Mouse (Mus musculus): ENCODE data around the gene Pcdh9. TPM values are rescaled to one million over a fixed set of nuclear protein-coding genes. Genes with fewer than 3 reads are reported as not detected.

The Pcdh9 gene
- total RNA-seq, 2 experiments from 2014 or later, result 2.7 to 3.3 TPM

DNA sequence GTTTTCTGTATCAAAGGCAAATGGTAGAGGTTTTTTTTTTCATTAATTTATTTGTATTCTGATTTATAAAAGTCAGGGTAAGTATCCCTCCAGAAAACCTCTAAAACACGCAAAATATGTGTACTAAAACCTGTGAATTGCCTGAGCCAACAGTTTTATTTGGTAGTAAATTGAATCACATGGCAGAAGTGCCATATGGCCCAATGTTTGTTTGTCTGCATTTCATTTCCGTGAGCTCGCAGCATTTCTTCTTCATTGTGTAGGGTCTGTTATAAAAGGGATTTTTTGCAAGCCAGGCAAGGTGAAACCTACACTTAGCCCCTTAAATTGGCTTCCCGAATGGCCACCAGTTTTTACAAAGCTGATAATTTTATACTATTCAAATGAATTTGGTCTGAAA lies 104.2 kb downstream of the Pcdh9 start:
- DNase-seq, result no peak

DNA sequence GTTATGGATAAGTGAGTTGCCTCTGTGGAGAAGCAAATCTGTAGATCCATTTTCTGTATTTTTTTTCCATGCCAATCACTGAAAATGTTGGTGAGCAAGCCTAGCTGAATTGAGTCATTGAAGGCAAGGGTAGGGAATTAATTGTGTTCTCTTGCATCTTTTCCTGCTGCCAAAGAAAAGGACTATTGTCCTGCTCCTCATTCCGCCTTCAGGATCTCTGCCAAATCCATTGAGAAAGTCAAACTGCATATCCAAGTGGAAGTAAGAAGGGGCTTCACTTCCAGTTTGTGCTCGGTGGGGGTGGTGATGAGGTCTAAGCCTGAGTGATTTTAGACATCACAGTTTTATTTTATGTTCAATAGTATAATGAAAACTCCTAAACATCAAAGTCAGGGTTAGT lies 105.4 kb downstream of the Pcdh9 start:
- no peak for DNase-seq

DNA sequence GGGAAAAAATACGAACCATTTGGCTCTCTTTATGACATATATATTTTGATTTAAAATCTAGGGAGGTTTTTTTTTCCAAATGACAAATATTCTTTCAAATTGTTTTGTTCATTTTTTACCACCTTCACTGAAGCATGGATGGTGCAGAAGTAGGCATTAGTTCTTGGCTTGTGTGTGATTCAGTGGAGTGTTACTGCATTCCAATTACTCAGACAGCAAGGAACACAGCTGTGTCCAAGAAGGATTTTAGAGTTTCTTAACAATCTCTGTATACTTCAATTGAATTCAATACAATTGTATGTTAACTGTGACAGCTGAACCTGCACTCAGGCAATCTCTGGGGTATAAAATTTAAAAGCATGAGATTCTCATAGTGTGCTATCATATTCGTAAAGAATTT lies 127.6 kb downstream of the Pcdh9 start:
- no peak for DNase-seq

DNA sequence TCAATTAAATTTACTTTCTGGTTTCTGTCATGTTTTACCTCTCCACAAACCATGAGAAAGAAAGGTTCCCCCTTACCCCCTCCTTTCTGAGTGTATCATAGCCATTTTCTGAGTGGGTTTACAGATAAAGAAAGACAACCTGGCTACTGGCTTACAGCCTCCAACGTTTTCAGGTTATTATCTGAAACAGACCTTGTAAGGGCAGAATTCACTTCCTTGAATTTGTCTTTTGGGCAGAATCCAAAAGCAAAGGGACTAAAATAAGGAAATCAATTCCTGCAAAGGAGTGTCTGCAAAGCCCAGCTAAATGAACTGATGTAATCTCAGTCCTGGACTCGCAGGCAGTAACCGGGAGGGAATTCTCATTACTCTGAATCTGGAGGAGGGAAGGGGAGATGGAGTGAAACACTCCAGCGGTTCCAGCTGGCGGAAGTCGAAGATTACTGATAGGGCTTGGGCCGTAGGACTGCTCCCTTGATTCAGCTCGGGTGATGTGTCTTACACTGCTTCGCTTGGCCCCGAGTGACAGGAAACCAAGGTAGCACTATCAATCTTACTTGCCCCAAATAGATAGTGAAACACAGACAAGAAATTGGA lies 156.3 kb downstream of the Pcdh9 start:
- DNase-seq, result peak; percentile 45

DNA sequence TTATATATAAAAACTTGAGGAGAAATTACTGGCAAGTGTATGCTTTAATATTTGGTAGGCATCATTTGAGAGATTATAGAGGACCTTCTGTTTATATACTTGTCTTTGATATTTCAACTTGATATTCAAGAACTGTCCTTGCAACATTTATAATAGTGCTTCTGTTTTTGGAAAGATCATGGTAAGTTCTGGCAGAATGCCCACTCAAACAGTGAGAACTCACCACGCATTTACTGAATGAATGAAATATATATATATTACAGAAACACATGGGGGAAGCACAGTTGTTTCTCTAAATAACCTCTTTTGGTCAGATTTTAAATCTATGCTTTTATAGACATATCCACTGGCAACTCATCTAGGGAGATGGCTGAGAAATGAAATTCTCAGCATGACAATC lies 164.7 kb downstream of the Pcdh9 start:
- DNase-seq, result no peak

DNA sequence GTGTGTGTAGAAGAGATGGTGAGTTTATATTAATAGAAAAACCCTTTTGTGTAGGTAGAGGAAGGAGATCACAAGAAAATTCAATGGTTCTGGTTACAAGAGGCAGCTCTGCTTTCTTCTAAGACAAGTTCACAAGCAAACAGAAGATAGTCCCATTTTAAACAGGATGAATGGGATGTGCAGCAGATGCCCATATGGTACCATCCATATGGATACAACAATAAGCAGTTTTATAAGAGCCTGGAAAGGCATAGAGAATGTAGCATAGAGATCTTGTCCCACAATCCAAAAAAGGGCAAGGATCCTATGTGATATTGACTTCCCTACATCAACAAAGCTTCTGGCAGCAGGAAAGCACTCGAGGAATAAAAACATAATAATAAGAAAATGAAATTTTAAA lies 171.3 kb downstream of the Pcdh9 start:
- DNase-seq, result no peak

DNA sequence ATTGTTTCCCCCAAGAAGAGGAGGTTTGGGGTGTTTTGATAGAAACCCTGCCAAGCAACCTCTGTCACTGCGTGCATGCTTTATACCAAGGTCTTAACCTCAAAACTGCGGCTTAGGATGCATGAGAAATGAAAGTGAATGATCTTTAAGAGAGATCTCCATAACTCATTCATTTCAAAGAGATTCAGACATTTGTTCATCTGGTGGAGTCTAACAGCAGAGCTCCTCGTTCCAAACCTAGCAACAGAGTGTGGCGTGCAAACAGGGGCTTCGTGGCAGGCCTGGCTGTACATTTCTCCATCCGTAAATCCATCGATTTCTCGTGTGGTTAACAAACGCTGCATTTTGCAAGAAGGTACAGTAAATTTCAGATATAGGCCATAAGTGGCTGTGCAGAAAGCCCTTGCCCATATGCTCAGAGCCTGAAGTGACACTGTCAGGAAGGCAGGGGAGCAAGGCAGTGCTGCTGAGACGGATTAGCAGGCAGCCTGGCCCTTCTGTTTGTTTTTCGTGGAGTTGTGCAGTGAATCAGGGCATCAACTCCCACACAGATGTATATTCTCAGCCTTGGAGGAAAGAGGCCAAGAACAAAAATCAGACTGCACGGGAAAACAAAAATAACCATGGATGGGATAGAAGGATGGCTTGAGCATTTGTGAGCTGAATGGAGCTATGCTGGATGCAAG lies 177.1 kb downstream of the Pcdh9 start:
- no peak for DNase-seq

DNA sequence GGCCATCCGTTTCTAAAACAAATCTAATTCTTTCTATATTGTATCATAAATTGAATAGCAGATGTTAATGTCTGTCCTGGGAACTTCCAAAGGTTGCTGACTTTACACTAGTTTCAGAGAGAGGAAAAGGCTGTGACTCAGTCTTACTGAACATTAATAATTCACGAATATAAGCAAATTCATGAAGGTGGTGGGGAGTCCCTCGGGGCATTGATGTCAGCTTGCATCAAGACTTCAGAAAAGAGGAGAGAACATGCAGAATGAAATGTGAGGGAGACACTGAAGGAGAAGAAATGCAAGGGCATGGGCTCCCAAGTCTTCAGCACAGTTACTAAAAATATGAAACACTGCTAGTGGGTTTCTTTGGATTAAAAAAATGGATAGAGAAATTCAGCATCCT lies 181.8 kb downstream of the Pcdh9 start:
- no peak for DNase-seq

DNA sequence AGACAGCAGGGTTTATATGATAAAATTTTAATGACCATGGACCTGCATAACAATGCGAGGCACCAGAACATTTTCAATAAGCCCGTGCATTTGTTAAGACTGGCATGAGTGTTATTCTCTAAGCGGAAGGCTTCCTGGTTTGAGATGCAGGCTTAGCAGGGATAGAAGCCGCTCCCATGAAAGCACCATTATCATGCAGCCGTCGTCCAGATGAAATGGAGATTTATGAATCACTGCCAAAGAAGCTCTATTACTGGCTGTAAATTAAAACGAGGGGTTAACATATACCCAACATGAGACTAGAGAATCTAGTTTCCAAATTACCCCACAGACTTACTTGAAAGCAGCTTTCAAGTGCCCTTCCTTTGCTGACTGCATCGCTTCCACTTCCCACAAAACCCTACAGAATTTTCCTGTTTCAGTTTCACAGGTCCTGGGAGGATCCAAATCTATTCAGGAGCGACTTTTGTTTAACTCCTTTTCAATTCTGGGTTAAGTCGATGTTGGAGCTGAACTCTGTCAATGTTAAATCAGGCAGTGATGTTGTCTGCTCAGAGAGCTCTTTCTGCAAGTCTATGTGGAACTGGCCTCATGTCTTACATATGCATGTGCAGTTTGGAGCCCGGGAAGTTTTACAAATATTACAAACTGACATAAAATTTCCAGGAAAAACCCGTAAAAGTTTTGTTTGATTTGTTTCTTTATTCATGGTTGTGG lies 188.9 kb downstream of the Pcdh9 start:
- no peak for DNase-seq

DNA sequence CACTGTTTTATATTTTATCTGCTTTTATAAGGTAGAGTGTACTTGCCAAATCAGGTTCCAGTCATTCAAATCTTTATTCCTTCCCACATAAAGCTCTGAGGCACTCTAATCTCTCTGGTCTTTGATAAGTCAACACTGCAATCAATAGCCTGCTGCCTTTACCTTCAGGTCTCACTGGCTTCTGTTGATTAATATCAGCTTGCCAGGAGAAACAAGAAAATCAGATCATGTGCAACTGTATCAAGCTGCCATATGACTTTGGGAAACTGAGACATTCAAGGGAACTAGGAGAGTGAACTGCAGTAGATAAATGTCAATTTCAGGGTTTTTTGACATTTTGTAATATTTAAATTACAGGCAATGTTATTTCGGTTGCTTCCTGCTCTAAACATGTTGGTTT lies 189.6 kb downstream of the Pcdh9 start:
- DNase-seq, result no peak

DNA sequence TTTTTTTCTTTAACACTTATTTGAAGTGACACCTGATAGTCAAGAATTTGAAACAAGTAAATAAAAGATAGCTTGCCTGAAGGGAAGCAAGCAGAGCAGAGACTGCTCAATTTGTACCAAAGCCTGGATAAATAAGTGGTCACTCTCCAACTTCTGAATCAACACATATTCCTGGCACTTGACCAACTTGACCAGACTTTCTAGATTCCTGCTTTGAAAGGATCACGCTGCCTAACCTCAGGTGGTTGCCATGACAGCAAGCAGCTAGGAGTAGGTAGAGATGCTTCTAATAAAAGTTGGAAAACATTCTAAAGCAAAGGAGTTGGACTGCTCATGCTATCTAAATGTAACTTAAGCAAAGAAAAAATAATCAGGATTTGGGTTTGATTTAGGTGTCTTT lies 205.8 kb downstream of the Pcdh9 start:
- DNase-seq, result no peak

DNA sequence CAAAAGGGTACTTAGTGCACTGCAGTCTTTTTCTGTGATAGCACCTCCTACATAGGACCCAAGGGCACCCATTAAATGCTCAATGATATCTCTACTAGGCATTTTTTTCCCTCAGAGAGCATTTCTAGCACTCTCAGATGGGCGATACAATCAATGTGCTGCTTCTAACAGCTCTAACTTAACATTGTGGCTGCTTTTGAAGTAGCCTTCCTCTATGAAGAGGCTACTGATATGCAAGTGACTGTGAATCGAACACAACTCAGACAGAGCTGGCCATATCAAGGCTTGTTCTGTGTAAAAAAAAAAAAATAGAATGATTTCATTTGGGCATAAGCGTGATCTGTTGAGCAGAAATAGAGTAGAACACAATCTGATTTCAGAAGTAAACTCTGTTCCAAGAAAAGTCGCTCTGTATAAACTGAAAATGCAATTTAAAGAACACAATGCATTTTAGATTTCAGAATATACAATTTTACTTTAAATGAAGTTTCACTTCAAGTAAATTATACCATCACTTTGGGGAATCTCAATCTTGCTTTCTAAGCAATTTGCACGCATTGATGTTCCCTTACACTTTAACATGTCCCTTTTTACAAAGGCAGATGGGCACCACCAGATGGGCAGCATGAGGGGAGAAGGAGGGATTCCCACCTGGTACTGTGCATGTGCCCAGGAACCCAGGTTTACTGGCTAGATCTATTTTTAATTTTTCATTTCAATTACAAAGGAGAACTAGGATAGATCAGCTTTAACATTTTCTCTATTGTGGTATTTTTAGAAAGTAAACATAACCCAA lies 215.0 kb downstream of the Pcdh9 start:
- DNase-seq, result no peak

DNA sequence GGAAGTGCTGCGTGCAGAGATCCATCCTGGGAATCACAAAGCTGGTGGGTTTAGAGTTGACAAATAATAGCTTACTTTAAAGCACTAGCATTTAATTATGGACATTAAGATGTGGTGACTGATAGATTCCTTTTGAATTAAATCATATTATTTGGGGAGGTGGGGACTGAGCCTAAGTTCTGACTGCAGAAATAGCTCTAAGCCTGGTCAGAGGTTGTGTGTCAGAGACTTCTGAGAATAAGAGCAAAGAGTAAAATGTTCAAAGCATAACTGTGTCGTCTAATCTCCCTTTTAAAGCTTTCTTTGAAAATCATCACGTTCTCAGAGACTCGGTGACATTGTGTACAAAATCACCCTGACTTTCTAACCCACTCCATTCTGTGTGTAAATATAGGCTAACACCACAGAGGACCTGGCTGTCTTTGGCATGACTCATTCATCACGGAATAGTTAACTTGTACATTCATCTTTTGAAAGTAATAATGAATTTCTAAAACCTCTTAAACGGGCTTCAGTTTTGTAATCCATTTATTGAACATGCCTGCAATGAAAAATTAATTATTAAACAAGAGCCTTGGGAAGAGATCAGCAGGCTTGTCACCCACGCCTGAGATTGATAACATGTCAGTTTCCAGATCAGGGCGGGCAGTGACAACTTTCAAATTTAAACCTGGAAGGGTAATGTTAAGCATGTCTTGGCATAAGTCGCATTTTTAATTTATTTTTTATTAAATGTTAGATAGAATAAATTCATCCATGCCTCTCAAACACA lies 236.3 kb downstream of the Pcdh9 start:
- DNase-seq, result no peak

DNA sequence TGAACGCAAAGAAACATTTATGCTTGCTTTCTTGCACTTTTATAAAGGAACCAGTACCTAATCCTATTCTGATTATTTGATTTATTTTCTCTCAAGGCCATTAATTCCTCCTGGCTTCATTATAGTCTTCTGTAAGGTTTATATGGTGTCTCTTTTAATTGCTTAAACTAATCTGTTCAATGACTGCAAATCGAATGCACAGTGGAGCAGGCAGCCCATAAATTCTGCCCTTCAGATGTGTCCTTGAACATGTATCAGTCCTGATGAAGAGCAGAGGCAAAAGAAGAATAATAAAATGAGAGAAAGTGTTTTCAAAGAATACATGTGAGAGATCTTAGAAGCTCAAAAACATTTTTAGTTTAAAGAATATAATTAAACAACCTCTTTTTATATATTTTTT lies 263.2 kb downstream of the Pcdh9 start:
- DNase-seq, result no peak

DNA sequence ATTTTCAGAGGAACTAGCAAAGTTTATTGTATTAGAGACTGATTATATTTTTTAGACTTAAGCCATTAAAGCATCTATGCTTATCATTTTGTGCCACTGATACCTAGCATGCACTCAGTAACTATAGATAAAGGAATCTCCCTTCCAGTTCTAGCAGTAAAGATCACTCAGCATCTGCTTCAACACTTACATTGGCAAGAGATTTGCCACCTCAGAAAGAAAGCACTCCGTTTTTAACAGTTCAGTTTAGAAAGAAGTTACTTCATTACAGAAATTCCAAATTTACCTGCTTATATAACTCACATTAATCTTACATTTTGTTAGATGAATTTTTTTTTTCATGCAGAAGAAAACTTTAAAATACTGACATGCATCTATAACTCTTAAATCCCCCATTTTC lies 266.3 kb downstream of the Pcdh9 start:
- no peak for DNase-seq

DNA sequence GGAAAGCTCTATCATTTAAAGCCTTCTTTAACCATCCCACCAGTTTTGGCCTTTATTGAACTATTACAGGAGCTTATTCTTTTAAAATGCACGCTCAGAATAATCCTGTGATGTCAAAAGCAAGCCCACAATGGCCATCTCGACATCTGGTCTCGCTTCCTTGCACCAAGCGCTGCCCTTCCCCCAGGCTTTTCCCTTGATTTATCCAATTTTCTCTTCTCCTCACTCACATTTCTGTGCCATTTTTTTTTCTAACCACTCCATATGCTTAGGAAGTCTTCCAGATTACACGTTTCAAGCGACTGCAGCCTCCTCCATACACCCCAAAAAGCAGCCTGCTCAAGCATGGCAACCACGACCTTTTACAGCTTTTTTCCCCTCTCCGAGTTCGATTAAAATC lies 269.3 kb downstream of the Pcdh9 start:
- DNase-seq, result no peak

DNA sequence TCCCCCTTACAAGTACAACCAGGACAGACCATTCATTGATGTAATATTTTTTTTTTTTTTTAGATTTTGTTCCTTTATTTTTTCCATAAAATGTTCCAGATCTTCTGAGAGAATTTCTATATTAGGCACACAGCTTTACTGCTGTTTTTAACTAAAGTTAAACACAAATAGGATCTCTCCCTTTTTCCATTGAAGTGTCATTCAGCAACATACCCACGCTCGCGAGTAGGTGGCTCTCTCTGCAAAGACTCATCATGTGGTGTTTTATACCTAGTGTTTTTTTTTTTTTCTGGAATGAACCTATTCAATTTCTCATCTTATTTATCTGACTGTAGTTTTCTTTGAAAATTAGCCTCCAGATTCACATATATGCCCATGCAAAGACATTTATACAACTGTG lies 282.9 kb downstream of the Pcdh9 start:
- DNase-seq, result no peak

DNA sequence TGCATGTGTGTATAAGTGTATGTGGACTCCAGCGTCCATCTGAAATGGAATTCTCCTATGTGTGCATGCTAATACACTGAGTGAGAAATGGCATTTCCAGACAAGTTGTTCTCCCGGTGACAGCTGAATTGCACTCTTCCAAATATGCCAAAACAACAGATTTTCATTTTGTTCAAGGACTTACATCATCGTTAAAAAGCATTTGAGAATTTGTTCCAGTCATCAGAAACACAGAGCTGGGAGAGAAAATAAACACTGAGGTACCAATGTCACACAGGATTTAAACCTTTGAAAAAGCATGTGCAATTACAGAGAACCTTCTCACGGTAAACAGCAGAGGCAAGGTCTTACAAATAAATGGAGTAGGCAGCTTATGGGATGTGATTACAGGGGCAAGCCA lies 290.5 kb downstream of the Pcdh9 start:
- DNase-seq, result no peak

DNA sequence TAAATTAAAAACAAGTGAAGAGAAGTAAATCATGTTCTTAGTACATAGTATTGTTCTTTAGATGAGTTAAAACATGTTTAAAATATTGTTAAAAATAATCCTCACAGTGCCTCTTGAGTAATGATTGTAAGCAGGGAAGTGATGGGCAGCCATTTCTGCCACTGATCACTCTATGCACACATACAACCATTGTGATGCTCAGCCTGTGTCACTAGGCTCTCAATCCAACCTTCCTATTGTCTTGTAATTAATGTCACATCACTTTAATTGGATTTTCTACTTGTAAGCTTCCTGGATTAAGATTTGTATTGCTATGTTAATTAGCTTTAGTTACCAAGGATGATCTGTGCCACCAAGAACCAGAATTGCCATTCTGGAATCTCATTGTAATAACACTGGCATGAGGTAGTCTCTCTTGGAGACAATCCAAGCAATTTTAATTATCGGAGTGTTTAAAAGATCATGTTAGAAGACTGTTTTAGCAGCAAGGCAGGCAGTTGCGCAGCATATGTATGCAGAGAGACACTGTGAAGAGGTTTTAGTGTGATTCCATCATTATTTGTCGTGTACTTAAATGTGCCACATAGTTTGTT lies 305.0 kb downstream of the Pcdh9 start:
- DNase-seq, result no peak

DNA sequence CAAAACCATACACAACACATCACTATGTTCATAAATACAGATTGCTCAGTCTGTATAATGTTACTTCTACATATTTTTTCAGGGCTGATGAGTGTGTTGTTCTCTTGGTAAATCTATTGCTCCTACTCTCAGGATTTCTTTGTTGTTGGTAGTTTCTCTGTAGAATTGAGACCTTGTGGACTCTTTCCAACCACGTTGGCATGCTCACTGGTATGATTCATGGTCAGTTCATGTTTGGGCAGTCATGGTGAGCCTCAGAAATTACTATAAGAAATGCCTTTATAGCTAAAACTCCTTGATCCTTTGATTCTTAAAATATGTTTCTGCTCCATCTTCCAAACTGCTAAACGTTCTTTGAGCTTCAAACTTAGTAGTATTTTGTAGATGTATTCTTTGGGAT lies 326.1 kb downstream of the Pcdh9 start:
- no peak for DNase-seq

DNA sequence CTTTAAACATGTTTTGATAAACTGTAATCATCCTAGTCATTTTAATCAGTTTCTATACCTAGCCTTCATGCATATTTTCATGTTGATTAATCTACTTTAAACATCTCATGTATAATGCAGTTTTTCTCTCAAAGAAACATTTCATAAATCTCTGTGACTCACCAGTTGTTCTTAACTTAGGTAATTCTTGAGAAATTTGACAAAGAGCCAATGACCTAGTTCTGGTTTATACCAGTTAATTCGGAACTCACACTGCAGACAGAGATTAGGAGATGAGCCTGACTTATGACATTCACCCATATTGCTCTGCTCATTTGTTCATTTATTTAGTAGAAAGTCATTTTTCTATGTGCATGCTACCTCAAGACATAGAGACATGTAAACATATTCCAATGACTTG lies 328.9 kb downstream of the Pcdh9 start:
- DNase-seq, result no peak

DNA sequence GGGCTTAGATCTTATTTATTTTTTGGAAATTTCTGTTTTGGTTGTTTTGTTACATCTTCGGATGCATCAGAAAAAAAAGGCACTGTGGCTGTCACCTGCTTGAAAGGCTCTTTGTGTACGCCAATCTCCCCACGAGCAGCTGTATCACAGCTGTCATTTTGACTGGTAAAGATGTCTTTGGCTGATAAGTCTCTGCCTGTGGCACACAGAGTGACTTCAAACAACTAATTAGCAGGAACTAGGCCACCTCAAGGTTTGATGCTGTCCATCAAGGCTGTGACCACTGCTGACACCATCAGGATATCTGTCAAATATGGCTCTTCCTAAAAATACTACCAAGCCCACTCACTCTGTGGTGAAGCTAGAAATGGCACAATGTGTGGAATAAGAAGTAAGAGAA lies 336.7 kb downstream of the Pcdh9 start:
- DNase-seq, result no peak
